Mouse (Mus musculus) thymus, adult 2 months (tissue): ENCODE data around the gene Sstr2. TPM values are rescaled to one million over a fixed set of nuclear protein-coding genes. Genes with fewer than 3 reads are reported as not detected.

Experiments used
- DNase-seq: peaks from one replicate; pipeline ENCODE4 v3.0.0; 2021
- H3K27ac ChIP-seq: fragments of 200-500 bp; 2 replicates; pipeline ENCODE4 v1.5.1; 2012; ENCODE audit warnings: low read length, control low read depth; ENCODE audit not compliant: control insufficient read depth, insufficient read depth
- H3K27me3 ChIP-seq: fragments of 200-500 bp; 2 replicates; pipeline ENCODE4 v1.6.1; 2012; ENCODE audit warnings: mild to moderate bottlenecking, low read length, moderate library complexity, mixed read lengths; ENCODE audit not compliant: control insufficient read depth, insufficient read depth
- H3K36me3 ChIP-seq: fragments of 200-500 bp; 2 replicates; pipeline ENCODE4 v1.6.1; 2012; ENCODE audit warnings: mild to moderate bottlenecking, low read length, moderate library complexity; ENCODE audit not compliant: control insufficient read depth, insufficient read depth
- H3K4me1 ChIP-seq: fragments of 200-500 bp; replicated peaks from 2 replicates; pipeline ENCODE4 v1.6.1; 2012; ENCODE audit warnings: low read length; ENCODE audit not compliant: control insufficient read depth, insufficient read depth
- H3K4me3 ChIP-seq: fragments of 200-500 bp; 2 replicates; pipeline ENCODE4 v1.5.1; 2012; ENCODE audit warnings: mild to moderate bottlenecking, low read length, control low read depth, moderate library complexity; ENCODE audit not compliant: control insufficient read depth, insufficient read depth
- CTCF ChIP-seq: fragments of 200-500 bp; IDR thresholded peaks from 2 replicates; pipeline ENCODE4 v1.5.1; 2012; ENCODE audit warnings: mild to moderate bottlenecking, control low read depth, low read length, moderate library complexity, borderline replicate concordance; ENCODE audit not compliant: control insufficient read depth, poor library complexity, insufficient read depth; ENCODE audit errors: extremely low read depth
- POLR2A ChIP-seq: fragments of 200-500 bp; IDR thresholded peaks from 2 replicates; pipeline ENCODE4 v1.6.1; 2012; ENCODE audit warnings: mild to moderate bottlenecking, low read length, control low read depth, moderate library complexity; ENCODE audit not compliant: control insufficient read depth, poor library complexity, insufficient read depth; ENCODE audit errors: extremely low read depth
- WGBS: fragments of 180-500 bp; shearing (Covaris S2); methylation state at CpG from one replicate; pipeline ENCODE4 v1.1.7; 2018; 5-methylcytosine and 5-hydroxymethylcytosine counted together
- polyA plus RNA-seq: library from polyadenylated mRNA; depleted of rRNA; stranded (reverse); fragments of >200 nt; gene quantifications from 2 replicates; pipeline ENCODE4 v1.2.3, GENCODE M21; 2012

Sstr2 gene
- polyA plus RNA-seq, 1 experiment, result 4.9 TPM

GRCm38 (mm10) chr11:113610266-113610665 lies 8.9 kb upstream of the Sstr2 start:
- peaks cover 27% of the 10 kb centered on the region for H3K4me1 ChIP-seq
- H3K27me3 ChIP-seq, result no peaks in the 10 kb centered on the region
- H3K36me3 ChIP-seq, result no peaks in the 10 kb centered on the region
- no peak overlapping the region for H3K27ac ChIP-seq
- no peak for DNase-seq
- no peak for TF ChIP-seq POLR2A
- TF ChIP-seq CTCF, result no peak
- H3K4me3 ChIP-seq, result no peak overlapping the region
- WGBS, result 54% methylated on average over 5 of the region's 5 CpGs

- DNase-seq, result no peak
- no peak overlapping the region for H3K4me3 ChIP-seq
- H3K4me1 ChIP-seq, result peaks cover 33% of the 10 kb centered on the region
- H3K36me3 ChIP-seq, result no peaks in the 10 kb centered on the region
- TF ChIP-seq CTCF (no peak), POLR2A (no peak)
- H3K27me3 ChIP-seq, result no peaks in the 10 kb centered on the region
- WGBS, result 85% methylated on average over 10 of the region's 10 CpGs
- H3K27ac ChIP-seq, result no peak overlapping the region; the same call in 1 of the 2 replicates
Observed at GRCm38 (mm10) chr11:113611112-113611646, 8.0 kb upstream of the Sstr2 start.

GRCm38 (mm10) chr11:113611664-113612611 lies 7.2 kb upstream of the Sstr2 start:
- DNase-seq, result peak; percentile 76
- WGBS, result 10% methylated on average over 24 of the region's 24 CpGs
- peak overlapping the region; percentile 81 for H3K27ac ChIP-seq
- H3K4me3 ChIP-seq, result peak overlapping the region; percentile 30
- TF ChIP-seq CTCF, result peak; percentile 90; the same call in 1 of the 2 replicates
- TF ChIP-seq POLR2A, result no peak; the same call in 1 of the 2 replicates
- peaks cover 36% of the 10 kb centered on the region for H3K4me1 ChIP-seq
- no peaks in the 10 kb centered on the region for H3K36me3 ChIP-seq
- H3K27me3 ChIP-seq, result no peaks in the 10 kb centered on the region

GRCm38 (mm10) chr11:113614476-113614875 lies 4.7 kb upstream of the Sstr2 start:
- WGBS, result 10% methylated on average over 6 of the region's 6 CpGs
- peaks cover 60% of the 10 kb centered on the region for H3K4me1 ChIP-seq
- no peak overlapping the region for H3K4me3 ChIP-seq
- H3K36me3 ChIP-seq, result no peaks in the 10 kb centered on the region
- no peak for TF ChIP-seq CTCF
- TF ChIP-seq POLR2A, result no peak
- peak overlapping the region; percentile 85 for H3K27ac ChIP-seq
- no peaks in the 10 kb centered on the region for H3K27me3 ChIP-seq
- peak; percentile 56 for DNase-seq

GRCm38 (mm10) chr11:113617132-113617911 lies 1.8 kb upstream of the Sstr2 start:
- no peak for TF ChIP-seq POLR2A
- no peak for TF ChIP-seq CTCF
- Histone ChIP-seq H3K4me1 (peaks cover 66% of the 10 kb centered on the region), H3K27ac (no peak overlapping the region), H3K27me3 (no peaks in the 10 kb centered on the region; the same call in 1 of the 2 replicates), H3K36me3 (no peaks in the 10 kb centered on the region), H3K4me3 (no peak overlapping the region)
- 53% methylated on average over 14 of the region's 14 CpGs for WGBS
- DNase-seq, result peak; percentile 83

GRCm38 (mm10) chr11:113618303-113618671 lies 855 bp upstream of the Sstr2 start:
- no peak overlapping the region for H3K27ac ChIP-seq
- H3K4me3 ChIP-seq, result peak overlapping the region; percentile 58
- H3K27me3 ChIP-seq, result no peaks in the 10 kb centered on the region; the same call in 1 of the 2 replicates
- peaks cover 69% of the 10 kb centered on the region for H3K4me1 ChIP-seq
- 3% methylated on average over 4 of the region's 4 CpGs for WGBS
- no peak for DNase-seq
- no peak for TF ChIP-seq CTCF
- no peak for TF ChIP-seq POLR2A
- no peaks in the 10 kb centered on the region for H3K36me3 ChIP-seq
